Mouse (Mus musculus) limb, embryonic 13.5 days (tissue): ENCODE data around the gene Dctn1. TPM values are rescaled to one million over a fixed set of nuclear protein-coding genes. Genes with fewer than 3 reads are reported as not detected.

Source experiments
- ATAC-seq: fragments of 200-750 bp; cut with Nextera tagmentation; 2 replicates; pipeline ENCODE4 v1.8.0; 2017; ENCODE audit warnings: low read depth, moderate number of reproducible peaks, moderate TSS enrichment; ENCODE audit not compliant: low FRiP score
- H3K27ac ChIP-seq: fragments of 300-500 bp; sonication (generic); 2 replicates; pipeline ENCODE4 v1.5.1; 2015; ENCODE audit warnings: inconsistent platforms, mild to moderate bottlenecking, moderate library complexity
- H3K27me3 ChIP-seq: fragments of 300-500 bp; sonication (generic); 2 replicates; pipeline ENCODE4 v1.6.1; 2015; ENCODE audit warnings: mild to moderate bottlenecking, inconsistent platforms
- H3K36me3 ChIP-seq: fragments of 300-500 bp; sonication (generic); 2 replicates; pipeline ENCODE4 v1.6.1; 2015; ENCODE audit warnings: inconsistent platforms, mild to moderate bottlenecking, moderate library complexity
- H3K4me1 ChIP-seq: fragments of 300-500 bp; sonication (generic); 2 replicates; pipeline ENCODE4 v1.6.1; 2015; ENCODE audit warnings: inconsistent platforms
- H3K4me2 ChIP-seq: fragments of 300-500 bp; sonication (generic); replicated peaks from 2 replicates; pipeline ENCODE4 v1.6.1; 2015; ENCODE audit warnings: inconsistent platforms, mild to moderate bottlenecking, moderate library complexity
- H3K4me3 ChIP-seq: fragments of 300-500 bp; sonication (generic); 2 replicates; pipeline ENCODE4 v1.5.1; 2015; ENCODE audit warnings: moderate library complexity, mild to moderate bottlenecking, inconsistent platforms
- H3K9ac ChIP-seq: fragments of 300-500 bp; sonication (generic); 2 replicates; pipeline ENCODE4 v1.6.1; 2015; ENCODE audit warnings: mild to moderate bottlenecking, inconsistent platforms
- H3K9me3 ChIP-seq: fragments of 300-500 bp; sonication (generic); 2 replicates; pipeline ENCODE4 v1.6.1; 2016; ENCODE audit warnings: inconsistent platforms
- WGBS: fragments of 180-500 bp; shearing (Covaris S2); methylation state at CpG from one replicate; pipeline ENCODE4 v1.1.7; 2015; 5-methylcytosine and 5-hydroxymethylcytosine counted together
- polyA plus RNA-seq: library from polyadenylated mRNA; unstranded; fragments of >200 nt; fragmentation: Nextera tagmentation; extraction: Ambion mirVana; gene quantifications from 2 replicates; pipeline ENCODE4 v1.2.1, GENCODE M21; 2015

Dctn1 gene
- polyA plus RNA-seq, 1 experiment from 2014 or later = 90.3 TPM

GRCm38 (mm10) chr6:83208050-83208400, 42.3 kb downstream of the Dctn1 start:
- H3K27me3 ChIP-seq = no peaks in the 10 kb centered on the region
- no peaks in the 10 kb centered on the region for H3K36me3 ChIP-seq
- WGBS = 66% methylated on average over 2 of the region's 2 CpGs
- H3K4me3 ChIP-seq = no peak overlapping the region
- no peak overlapping the region for H3K4me2 ChIP-seq
- H3K9me3 ChIP-seq = no peaks in the 10 kb centered on the region
- no peak overlapping the region for H3K9ac ChIP-seq
- H3K27ac ChIP-seq = no peak overlapping the region
- no peak for ATAC-seq
- H3K4me1 ChIP-seq = peaks cover 11% of the 10 kb centered on the region

DNA sequence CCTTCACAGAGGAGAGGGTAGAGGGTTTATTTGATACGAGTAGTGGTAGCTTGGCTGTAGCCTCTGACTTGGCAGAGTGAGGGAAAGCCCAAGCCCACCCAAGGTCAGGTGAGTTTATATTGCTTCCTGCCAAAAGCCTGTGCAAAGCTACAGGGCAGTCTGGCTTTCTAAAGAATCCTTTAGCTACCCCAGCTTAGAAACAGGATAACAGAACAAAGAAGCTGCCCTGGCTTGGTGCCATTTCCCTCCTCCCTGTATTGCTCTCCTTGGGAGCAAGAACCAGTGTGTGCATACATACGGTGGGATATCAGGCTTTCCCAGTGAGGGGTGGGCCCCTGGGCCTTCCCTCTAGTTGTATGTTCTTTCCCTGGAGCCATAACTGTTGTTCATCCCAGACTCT, 44.8 kb downstream of the Dctn1 start:
- 47% methylated on average over 2 of the region's 2 CpGs for whole genome bisulfite sequencing
- Histone ChIP-seq H3K36me3 (no peaks in the 10 kb centered on the region), H3K9me3 (no peaks in the 10 kb centered on the region), H3K27ac (no peak overlapping the region), H3K4me3 (no peak overlapping the region), H3K4me1 (peaks cover 11% of the 10 kb centered on the region), H3K4me2 (no peak overlapping the region), H3K27me3 (no peaks in the 10 kb centered on the region), H3K9ac (no peak overlapping the region)
- no peak; the same call in 1 of the 2 replicates for ATAC-seq

DNA sequence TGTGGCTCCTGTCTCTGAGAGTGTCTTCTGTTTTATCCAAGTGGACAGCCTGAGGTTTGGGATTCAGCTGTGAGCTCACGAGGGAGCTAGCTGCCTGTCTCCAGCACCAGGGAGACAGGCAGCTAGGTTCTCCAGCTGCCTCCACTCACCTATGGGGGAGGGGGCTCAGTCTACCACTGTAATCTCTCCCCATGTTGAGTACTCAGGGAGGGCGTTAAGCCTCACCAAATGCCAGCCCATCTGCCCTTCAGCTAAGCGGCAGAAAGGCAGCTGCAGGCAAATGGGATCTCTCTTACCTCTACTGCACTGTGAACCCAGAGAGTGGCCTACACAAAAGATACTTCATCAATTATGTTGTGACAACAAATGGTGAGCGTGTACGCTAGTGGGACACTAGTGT, 45.8 kb downstream of the Dctn1 start:
- H3K9me3 ChIP-seq = no peaks in the 10 kb centered on the region
- H3K27ac ChIP-seq = no peak overlapping the region
- H3K27me3 ChIP-seq = no peaks in the 10 kb centered on the region
- H3K4me1 ChIP-seq = peaks cover 11% of the 10 kb centered on the region
- H3K36me3 ChIP-seq = no peaks in the 10 kb centered on the region
- 24% methylated on average over 5 of the region's 5 CpGs for WGBS
- ATAC-seq = no peak; the same call in 1 of the 2 replicates
- H3K9ac ChIP-seq = no peak overlapping the region
- H3K4me3 ChIP-seq = no peak overlapping the region
- no peak overlapping the region for H3K4me2 ChIP-seq

DNA sequence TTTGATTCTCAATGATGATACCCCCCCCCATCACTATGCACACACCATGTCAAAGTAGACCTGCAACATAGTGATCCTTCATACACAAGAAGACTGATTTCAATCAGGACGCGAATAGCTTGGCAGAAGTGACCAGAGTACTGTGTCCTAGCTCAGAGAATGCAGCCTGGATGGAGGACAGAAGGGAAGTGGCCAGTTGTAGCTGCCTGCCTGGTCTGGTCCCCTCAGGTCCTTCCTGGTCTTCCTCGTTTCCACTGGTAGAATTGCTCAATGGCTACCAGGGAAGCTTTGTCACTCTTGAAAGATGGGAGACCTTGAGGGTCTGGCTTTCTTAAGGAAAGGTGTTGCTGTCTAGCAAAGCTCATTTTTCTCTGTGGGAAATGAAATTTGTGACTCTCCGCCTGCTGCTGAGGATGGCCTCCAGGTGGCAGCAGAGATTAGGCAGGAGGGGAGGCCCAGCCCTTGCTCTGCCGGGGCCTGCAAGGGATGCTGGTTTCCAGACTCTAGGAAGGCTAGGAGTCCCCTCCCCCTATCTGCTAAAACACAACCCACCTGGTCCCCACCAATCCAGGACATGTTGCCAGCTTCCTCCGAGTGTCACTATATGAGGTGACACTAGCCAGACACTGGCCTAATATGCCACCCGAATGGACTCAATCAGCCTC, 49.4 kb downstream of the Dctn1 start:
- peak overlapping the region; percentile 38; the same call in 1 of the 2 replicates for H3K4me2 ChIP-seq
- no peaks in the 10 kb centered on the region for H3K27me3 ChIP-seq
- no peaks in the 10 kb centered on the region for H3K36me3 ChIP-seq
- peak; percentile 75; the same call in 1 of the 2 replicates for ATAC-seq
- H3K9me3 ChIP-seq = no peaks in the 10 kb centered on the region
- H3K9ac ChIP-seq = no peak overlapping the region; the same call in 1 of the 2 replicates
- peaks cover 11% of the 10 kb centered on the region for H3K4me1 ChIP-seq
- H3K27ac ChIP-seq = no peak overlapping the region
- H3K4me3 ChIP-seq = no peak overlapping the region
- WGBS = 12% methylated on average over 7 of the region's 7 CpGs

- Histone ChIP-seq H3K4me1 (no peaks in the 10 kb centered on the region), H3K27me3 (no peaks in the 10 kb centered on the region), H3K9ac (no peak within 1 kb of the TSS), H3K36me3 (no peaks in the 10 kb centered on the region), H3K9me3 (no peaks in the 10 kb centered on the region), H3K4me2 (no peak within 1 kb of the TSS), H3K27ac (no peak within 1 kb of the TSS), H3K4me3 (no peak within 1 kb of the TSS)
- ATAC-seq = no peak
- 77% methylated on average over 3 of the region's 3 CpGs for WGBS
These were observed 54.1 kb downstream of the Dctn1 start, which contains the start of gene Slc4a5 for GRCm38 (mm10) chr6:83219814-83220213. Slc4a5 (plus strand) TSS chr6:83219828.

- H3K4me3 ChIP-seq = no peak overlapping the region
- no peak overlapping the region for H3K4me2 ChIP-seq
- peaks cover 14% of the 10 kb centered on the region for H3K4me1 ChIP-seq
- H3K27ac ChIP-seq = no peak overlapping the region
- H3K9me3 ChIP-seq = no peaks in the 10 kb centered on the region
- peaks cover 2% of the 10 kb centered on the region; the same call in 1 of the 2 replicates for H3K27me3 ChIP-seq
- H3K9ac ChIP-seq = no peak overlapping the region
- whole genome bisulfite sequencing = 42% methylated on average over 2 of the region's 2 CpGs
- no peaks in the 10 kb centered on the region for H3K36me3 ChIP-seq
- ATAC-seq = no peak
These were observed 65.8 kb downstream of the Dctn1 start for GRCm38 (mm10) chr6:83231486-83231885.

DNA sequence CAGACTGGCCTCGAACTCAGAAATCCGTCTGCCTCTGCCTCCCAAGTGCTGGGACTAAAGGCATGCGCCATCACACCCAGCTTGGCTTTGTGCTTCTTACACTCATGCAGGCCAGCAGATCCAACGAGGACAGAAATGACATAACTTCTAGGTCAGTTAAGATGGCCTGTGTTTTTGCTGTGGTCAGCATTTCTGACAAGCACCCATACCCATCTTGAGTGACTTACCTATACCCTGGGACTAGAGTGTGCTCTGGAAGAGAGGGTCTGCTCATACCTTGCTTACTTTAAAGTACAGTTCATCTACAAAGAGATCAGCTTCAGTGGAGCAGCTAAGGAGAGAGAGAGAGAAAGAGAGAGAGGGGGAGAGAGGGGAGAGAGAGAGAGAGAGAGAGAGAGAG, 67.6 kb downstream of the Dctn1 start:
- H3K36me3 ChIP-seq = no peaks in the 10 kb centered on the region
- peaks cover 25% of the 10 kb centered on the region for H3K4me1 ChIP-seq
- H3K4me3 ChIP-seq = no peak overlapping the region
- no peak overlapping the region for H3K27ac ChIP-seq
- 85% methylated on average over 4 of the region's 4 CpGs for WGBS
- no peak overlapping the region for H3K4me2 ChIP-seq
- no peaks in the 10 kb centered on the region for H3K9me3 ChIP-seq
- H3K27me3 ChIP-seq = peaks cover 9% of the 10 kb centered on the region
- no peak for ATAC-seq
- no peak overlapping the region for H3K9ac ChIP-seq

DNA sequence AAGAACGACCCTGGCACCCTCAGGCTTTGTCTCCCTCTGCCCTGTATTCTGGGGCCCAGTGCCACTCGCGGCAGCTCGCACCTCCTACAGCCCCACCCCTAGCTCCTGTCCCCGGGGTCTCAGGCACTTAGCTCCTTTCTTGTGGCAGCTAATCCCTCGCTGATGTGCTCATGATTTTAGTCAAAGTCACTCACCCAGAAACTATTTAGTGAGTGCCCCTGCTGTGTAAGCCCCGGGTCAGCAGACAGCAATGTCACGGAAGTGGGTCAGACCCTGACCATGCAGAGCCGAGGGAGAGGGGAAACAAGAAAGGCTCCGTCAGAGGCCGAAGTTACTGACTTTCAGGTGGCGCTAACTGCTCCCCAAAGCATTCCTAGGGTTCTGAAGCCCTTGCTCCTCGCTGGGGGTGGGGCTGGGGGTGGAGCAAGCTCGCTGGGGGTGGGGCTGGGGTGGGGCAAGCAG, 68.6 kb downstream of the Dctn1 start:
- Histone ChIP-seq H3K9ac (peak overlapping the region; percentile 43), H3K27ac (no peak overlapping the region), H3K4me3 (peak overlapping the region; percentile 16; the same call in 1 of the 2 replicates), H3K27me3 (peaks cover 17% of the 10 kb centered on the region), H3K4me2 (peak overlapping the region; percentile 59), H3K36me3 (no peaks in the 10 kb centered on the region), H3K9me3 (no peaks in the 10 kb centered on the region), H3K4me1 (peaks cover 25% of the 10 kb centered on the region)
- ATAC-seq = no peak
- 2% methylated on average over 14 of the region's 14 CpGs for whole genome bisulfite sequencing

- Histone ChIP-seq H3K27me3 (peaks cover 35% of the 10 kb centered on the region), H3K4me3 (peak overlapping the region; percentile 21; the same call in 1 of the 2 replicates), H3K9me3 (no peaks in the 10 kb centered on the region), H3K4me2 (peak overlapping the region; percentile 56), H3K27ac (no peak overlapping the region), H3K4me1 (peaks cover 29% of the 10 kb centered on the region), H3K36me3 (no peaks in the 10 kb centered on the region), H3K9ac (peak overlapping the region; percentile 43; the same call in 1 of the 2 replicates)
- under 1% methylated on average over 9 of the region's 9 CpGs for WGBS
- peak; percentile 44; the same call in 1 of the 2 replicates for ATAC-seq
These were observed 71.4 kb downstream of the Dctn1 start for GRCm38 (mm10) chr6:83237123-83237522.

GRCm38 (mm10) chr6:83244422-83245061, 78.8 kb downstream of the Dctn1 start:
- no peak overlapping the region for H3K9ac ChIP-seq
- H3K9me3 ChIP-seq = no peaks in the 10 kb centered on the region
- peak overlapping the region; percentile 28; the same call in 1 of the 2 replicates for H3K27ac ChIP-seq
- H3K4me3 ChIP-seq = no peak overlapping the region
- no peaks in the 10 kb centered on the region for H3K36me3 ChIP-seq
- peaks cover 20% of the 10 kb centered on the region for H3K4me1 ChIP-seq
- 13% methylated on average over 10 of the region's 10 CpGs for WGBS
- H3K4me2 ChIP-seq = 0 out of 2 replicates have a peak overlapping the region, but pooled peaks have one; percentile 12
- peak; percentile 52; the same call in 1 of the 2 replicates for ATAC-seq
- H3K27me3 ChIP-seq = peaks cover 20% of the 10 kb centered on the region; the same call in 1 of the 2 replicates

GRCm38 (mm10) chr6:83245134-83245533, 79.4 kb downstream of the Dctn1 start:
- peak overlapping the region; percentile 48; the same call in 1 of the 2 replicates for H3K27ac ChIP-seq
- H3K36me3 ChIP-seq = no peaks in the 10 kb centered on the region
- H3K9ac ChIP-seq = no peak overlapping the region
- 0 out of 2 replicates have a peak overlapping the region, but pooled peaks have one; percentile 12 for H3K4me2 ChIP-seq
- peaks cover 20% of the 10 kb centered on the region for H3K4me1 ChIP-seq
- no peaks in the 10 kb centered on the region for H3K9me3 ChIP-seq
- no peak overlapping the region for H3K4me3 ChIP-seq
- WGBS = 55% methylated on average over 6 of the region's 6 CpGs
- ATAC-seq = peak; percentile 50; the same call in 1 of the 2 replicates
- H3K27me3 ChIP-seq = peaks cover 17% of the 10 kb centered on the region; the same call in 1 of the 2 replicates

GRCm38 (mm10) chr6:83245997-83246396, 80.3 kb downstream of the Dctn1 start:
- Histone ChIP-seq H3K9ac (no peak overlapping the region), H3K27me3 (peaks cover 9% of the 10 kb centered on the region; the same call in 1 of the 2 replicates), H3K4me2 (no peak overlapping the region), H3K27ac (no peak overlapping the region), H3K9me3 (no peaks in the 10 kb centered on the region), H3K4me1 (peaks cover 16% of the 10 kb centered on the region), H3K36me3 (no peaks in the 10 kb centered on the region), H3K4me3 (no peak overlapping the region)
- 91% methylated on average over 1 of the region's 1 CpGs for WGBS
- ATAC-seq = no peak
